In genomic region chr15:12204319-12205159, GRCm38 (mm10) we compare ENCODE assay signal across 8 mouse cellular contexts. TPM values are rescaled to one million over a fixed set of nuclear protein-coding genes. Genes with fewer than 3 reads are reported as not detected.
A peak's percentile ranks its signal among the peaks of the same experiment; 100 is the strongest.
DNase-seq lines count a peak whose midpoint lies in the region; ATAC-seq lines count a peak whose summit lies in the region.

Gene Mtmr12, plus strand, starts transcription at chr15:12205028.

- under 1% methylated on average over 58 of the region's 58 CpGs for WGBS in heart, embryonic 14.5 days
- 1% methylated on average over 56 of the region's 58 CpGs for WGBS in liver, embryonic 13.5 days (ENCODE audit: insufficient replicate concordance)
- under 1% methylated on average over 58 of the region's 58 CpGs for WGBS in stomach, embryonic 16.5 days

- no peaks in the 10 kb centered on the region for H3K27me3 ChIP-seq in heart, embryonic 14.5 days (ENCODE audit: control insufficient read depth, insufficient read depth, low read length)
- no peaks in the 10 kb centered on the region for H3K27me3 ChIP-seq in liver, embryonic 13.5 days
- H3K27me3 ChIP-seq in stomach, embryonic 16.5 days (ENCODE audit: control insufficient read depth, insufficient read depth, low read length): no peaks in the 10 kb centered on the region

- peak; percentile 98 for DNase-seq in c-Kit-negative CD71-positive TER-119-positive erythroid progenitor cells, embryonic 14.5 days (ENCODE audit: low read depth, low spot score)
- peak; percentile 97 for DNase-seq in fibroblast of lung, adult 2 months (ENCODE audit: low read depth)
- DNase-seq in kidney, postnatal 14 days: peak; percentile 100
- peak; percentile 100 for DNase-seq in liver, embryonic 13.5 days
- DNase-seq in neural tube, embryonic 10.5 days (ENCODE audit: extremely low spot score, low spot score): peak; percentile 99

- H3K27ac ChIP-seq in heart, embryonic 14.5 days (replicated peaks in 1 of 2; ENCODE audit: control insufficient read depth in 1 of 2, insufficient read depth in 1 of 2, low read depth in 2 of 2, low read length in 2 of 2): peak within 1 kb of the TSS; percentile 89 to 94
- peak within 1 kb of the TSS; percentile 95 for H3K27ac ChIP-seq in liver, embryonic 13.5 days
- peak within 1 kb of the TSS; percentile 93 for H3K27ac ChIP-seq in stomach, embryonic 16.5 days (ENCODE audit: low read length)

- H3K4me2 ChIP-seq in heart, embryonic 14.5 days (ENCODE audit: low read length): peak within 1 kb of the TSS; percentile 76
- H3K4me2 ChIP-seq in liver, embryonic 13.5 days: peak within 1 kb of the TSS; percentile 87
- H3K4me2 ChIP-seq in stomach, embryonic 16.5 days (ENCODE audit: low read depth, low read length): peak within 1 kb of the TSS; percentile 83

- peaks cover 8% of the 10 kb centered on the region; the same call in 1 of the 2 replicates for H3K36me3 ChIP-seq in heart, embryonic 14.5 days (ENCODE audit: control insufficient read depth, insufficient read depth, low read length)
- H3K36me3 ChIP-seq in liver, embryonic 13.5 days: no peaks in the 10 kb centered on the region
- H3K36me3 ChIP-seq in stomach, embryonic 16.5 days (ENCODE audit: control insufficient read depth, insufficient read depth, low read length): 0 out of 2 replicates have a peak, but pooled peaks cover 3% of the 10 kb centered on the region

- peak within 1 kb of the TSS; percentile 98 for H3K9ac ChIP-seq in heart, embryonic 14.5 days (ENCODE audit: low read length)
- H3K9ac ChIP-seq in liver, embryonic 13.5 days: peak within 1 kb of the TSS; percentile 98
- peak within 1 kb of the TSS; percentile 97 for H3K9ac ChIP-seq in stomach, embryonic 16.5 days (ENCODE audit: low read length)

- peak within 1 kb of the TSS; percentile 96 to 99 for H3K4me3 ChIP-seq in heart, embryonic 14.5 days (ENCODE audit: control insufficient read depth in 1 of 2, insufficient read depth in 1 of 2, low read depth in 1 of 2, low read length in 2 of 2)
- H3K4me3 ChIP-seq in liver, embryonic 13.5 days (replicated peaks): peak within 1 kb of the TSS; percentile 86
- H3K4me3 ChIP-seq in stomach, embryonic 16.5 days (replicated peaks; ENCODE audit: low read length): peak within 1 kb of the TSS; percentile 88

- H3K9me3 ChIP-seq in heart, embryonic 14.5 days (ENCODE audit: control insufficient read depth, low read length): no peaks in the 10 kb centered on the region
- no peaks in the 10 kb centered on the region for H3K9me3 ChIP-seq in liver, embryonic 13.5 days (replicated peaks)
- H3K9me3 ChIP-seq in stomach, embryonic 16.5 days (replicated peaks; ENCODE audit: control insufficient read depth, low read length): no peaks in the 10 kb centered on the region

- ATAC-seq in CD4-positive, CD25-positive, alpha-beta regulatory T cell, adult 4 months: peak; percentile 86
- peak; percentile 98 for ATAC-seq in heart, embryonic 14.5 days (ENCODE audit: insufficient number of reproducible peaks, insufficient read depth, low FRiP score, low read depth)
- ATAC-seq in liver, embryonic 13.5 days (ENCODE audit: low read depth): peak; percentile 93
- ATAC-seq in stomach, embryonic 16.5 days (ENCODE audit: insufficient read depth, low FRiP score): peak; percentile 97

- peaks cover 20 to 36% of the 10 kb centered on the region in 2 experiments for H3K4me1 ChIP-seq in heart, embryonic 14.5 days (ENCODE audit: control insufficient read depth in 2 of 2, insufficient read depth in 2 of 2, low read length in 2 of 2)
- H3K4me1 ChIP-seq in liver, embryonic 13.5 days (replicated peaks): peaks cover 62% of the 10 kb centered on the region
- peaks cover 29% of the 10 kb centered on the region for H3K4me1 ChIP-seq in stomach, embryonic 16.5 days (ENCODE audit: control insufficient read depth, insufficient read depth, low read length)

RNA-seq across cellular contexts. Expression of gene Mtmr12, which starts in this region (rescaled TPM):
- 10 to 100 TPM; 20.1 to 22.6 TPM for polyA plus RNA-seq in CD4-positive, CD25-positive, alpha-beta regulatory T cell, adult 4 months (2017; shearing (Covaris generic))
- polyA plus RNA-seq in heart, embryonic 14.5 days (2014; fragmentation: Nextera tagmentation; extraction: Ambion mirVana): 13.6 and 15.4 TPM in 2 replicates
- polyA plus RNA-seq in liver, embryonic 13.5 days (2015; fragmentation: Nextera tagmentation; extraction: Ambion mirVana): 6.3 and 8.2 TPM in 2 replicates
- polyA plus RNA-seq in stomach, embryonic 16.5 days (2015; fragmentation: Nextera tagmentation; extraction: Ambion mirVana): 16.1 and 17.2 TPM in 2 replicates

Comparison
In these comparisons a context has a peak if more than half of its experiments do, and no peak if none do; other contexts are left out.
1. Peak in every context shown above with its lines: DNase-seq, ATAC-seq, H3K4me3 ChIP-seq and H3K27ac ChIP-seq.